Mouse (Mus musculus) CH12.LX (cell line): Measurements from ENCODE around the gene Sv2c. TPM values are rescaled to one million over a fixed set of nuclear protein-coding genes. Genes with fewer than 3 reads are reported as not detected.
"Not testable (repeated sequence)": the region's sequence is repeated elsewhere in the genome, so short reads cannot be mapped to it uniquely, and the experiment has no call there.

ENCODE experiments used
- DNase-seq: peaks from one replicate; pipeline ENCODE4 v3.0.0-alpha.2; 2013; ENCODE audit errors: extremely low read depth
- H3K27ac ChIP-seq: 2 replicates; pipeline ENCODE4 v1.5.1; 2012; ENCODE audit warnings: low read depth, mild to moderate bottlenecking, control low read depth, moderate library complexity; ENCODE audit not compliant: insufficient read depth
- H3K27me3 ChIP-seq: replicated peaks from 2 replicates; pipeline ENCODE3; 2012; ENCODE audit warnings: inconsistent platforms
- H3K36me3 ChIP-seq, 2 experiments: replicated peaks in 1 of 2; 2 replicates each; pipeline versions ENCODE3 to v1.6.1; 2012; ENCODE audit warnings: inconsistent platforms in 1 of 2, low read length in 1 of 2, mild to moderate bottlenecking in 1 of 2, mixed read lengths in 1 of 2, moderate library complexity in 1 of 2; ENCODE audit not compliant: control insufficient read depth in 1 of 2, insufficient read depth in 1 of 2
- H3K4me1 ChIP-seq, 2 experiments: 2 replicates each; pipeline ENCODE4 v1.6.1; 2012; ENCODE audit warnings: inconsistent platforms in 1 of 2, moderate library complexity in 1 of 2; ENCODE audit not compliant: insufficient read depth in 2 of 2, control insufficient read depth in 1 of 2
- H3K4me2 ChIP-seq: 2 replicates; pipeline ENCODE4 v1.6.1; 2012; ENCODE audit warnings: low read depth, mild to moderate bottlenecking, control low read depth; ENCODE audit not compliant: poor library complexity, insufficient read depth, severe bottlenecking
- H3K4me3 ChIP-seq, 3 experiments: fragments of 150-350 bp in 1 of 3; sonication (generic) in 1 of 3; replicated peaks in 1 of 3; 2 replicates each; pipeline versions ENCODE3 to v1.5.1; 2011 to 2012; ENCODE audit warnings: low read depth in 2 of 3, low read length in 2 of 3, mild to moderate bottlenecking in 2 of 3, moderate library complexity in 2 of 3, control low read depth in 1 of 3, improper control_type of control experiment in 1 of 3, inconsistent platforms in 1 of 3, mixed read lengths in 1 of 3; ENCODE audit not compliant: poor library complexity in 1 of 3
- H3K79me2 ChIP-seq: replicated peaks from 2 replicates; pipeline ENCODE4 v1.6.1; 2012; ENCODE audit warnings: mild to moderate bottlenecking, moderate library complexity; ENCODE audit not compliant: control insufficient read depth, poor library complexity, insufficient read depth, severe bottlenecking; ENCODE audit errors: extremely low read depth
- H3K9ac ChIP-seq: 2 replicates; pipeline ENCODE4 v1.6.1; 2012; ENCODE audit warnings: low read depth, mild to moderate bottlenecking, control low read depth, moderate library complexity; ENCODE audit not compliant: insufficient read depth
- H3K9me3 ChIP-seq: replicated peaks from 2 replicates; pipeline ENCODE3; 2012; ENCODE audit warnings: low read length, inconsistent platforms, mixed read lengths
- BHLHE40 ChIP-seq: IDR thresholded peaks from 2 replicates; pipeline ENCODE4 v1.6.1; 2011; ENCODE audit warnings: mild to moderate bottlenecking, low read depth, low read length, improper control_type of control experiment
- CHD1 ChIP-seq: IDR thresholded peaks from 2 replicates; pipeline ENCODE4 v1.6.1; 2012; ENCODE audit warnings: low read depth, low read length, improper control_type of control experiment, inconsistent platforms
- CTCF ChIP-seq, 2 experiments: IDR thresholded peaks in 1 of 2; conservative IDR thresholded peaks in 1 of 2; 2 replicates each; pipeline ENCODE4 v1.5.1; 2011 to 2012; ENCODE audit warnings: low read depth in 2 of 2, low read length in 2 of 2, improper control_type of control experiment in 1 of 2, inconsistent platforms in 1 of 2, mild to moderate bottlenecking in 1 of 2, moderate library complexity in 1 of 2
- ELF1 ChIP-seq: IDR thresholded peaks from 2 replicates; pipeline ENCODE4 v1.6.1; 2014; ENCODE audit warnings: low read depth, mild to moderate bottlenecking, inconsistent platforms, low read length, improper control_type of control experiment
- ETS1 ChIP-seq: conservative IDR thresholded peaks from 2 replicates; pipeline ENCODE4 v1.6.1; 2012; ENCODE audit warnings: low read depth, mild to moderate bottlenecking, inconsistent platforms, low read length, improper control_type of control experiment, moderate library complexity
- GABPA ChIP-seq: IDR thresholded peaks from 2 replicates; pipeline ENCODE4 v1.6.1; 2012; ENCODE audit warnings: low read depth, low read length, improper control_type of control experiment, inconsistent platforms; ENCODE audit not compliant: insufficient replicate concordance
- HCFC1 ChIP-seq: IDR thresholded peaks from 2 replicates; pipeline ENCODE4 v1.6.1; 2012; ENCODE audit warnings: low read depth, mild to moderate bottlenecking, inconsistent platforms, low read length, improper control_type of control experiment
- MEF2A ChIP-seq: IDR thresholded peaks from 2 replicates; pipeline ENCODE4 v1.6.1; 2014; ENCODE audit warnings: low read depth, mild to moderate bottlenecking, inconsistent platforms, low read length, improper control_type of control experiment, borderline replicate concordance
- MYC ChIP-seq: IDR thresholded peaks from 2 replicates; pipeline ENCODE4 v1.6.1; 2011; ENCODE audit warnings: low read depth, mild to moderate bottlenecking, improper control_type of control experiment, low read length
- SIN3A ChIP-seq: IDR thresholded peaks from 2 replicates; pipeline ENCODE4 v1.6.1; 2012; ENCODE audit warnings: low read length, improper control_type of control experiment, inconsistent platforms
- SMC3 ChIP-seq: IDR thresholded peaks from 2 replicates; pipeline ENCODE4 v1.6.1; 2011; ENCODE audit warnings: low read depth, low read length, improper control_type of control experiment
- TCF12 ChIP-seq: IDR thresholded peaks from 2 replicates; pipeline ENCODE4 v1.6.1; 2014; ENCODE audit warnings: low read depth, mild to moderate bottlenecking, inconsistent platforms, low read length, improper control_type of control experiment
- UBTF ChIP-seq: IDR thresholded peaks from 2 replicates; pipeline ENCODE4 v1.6.1; 2012; ENCODE audit warnings: low read depth, mild to moderate bottlenecking, inconsistent platforms, low read length, improper control_type of control experiment, moderate library complexity
- USF1 ChIP-seq: IDR thresholded peaks from 2 replicates; pipeline ENCODE4 v1.6.1; 2014; ENCODE audit warnings: low read depth, mild to moderate bottlenecking, inconsistent platforms, low read length, improper control_type of control experiment
- ZMIZ1 ChIP-seq: IDR thresholded peaks from 2 replicates; pipeline ENCODE4 v1.6.1; 2012; ENCODE audit warnings: low read depth, mild to moderate bottlenecking, inconsistent platforms, low read length, improper control_type of control experiment
- dilution Hi-C: fragments of 300-500 bp; cut with MboI; formaldehyde crosslinking; loops from 2 replicates; pipeline ENCODE4 v1.14.3; 2020; ENCODE audit warnings: low sequenced_read_pairs; ENCODE audit not compliant: extremely low pct_unique_long_range_greater_than_20kb, extremely low pct_ligation_motif_present
- in situ Hi-C: fragments of 300-500 bp; cut with MboI; formaldehyde crosslinking; loops from 3 replicates; pipeline ENCODE4 v1.14.3; 2019; ENCODE audit warnings: low sequenced_read_pairs, low pct_ligation_motif_present, low pct_unique_long_range_greater_than_20kb, mixed read lengths
- polyA plus RNA-seq: library from polyadenylated mRNA; unstranded; fragments of >175 nt; gene quantifications from 2 replicates; pipeline ENCODE4 v1.2.1, GENCODE M21; 2012; ENCODE audit warnings: low read depth; ENCODE audit not compliant: insufficient read length
- total RNA-seq, 2 experiments: library from RNA; depleted of rRNA; stranded (reverse); fragments of 300-350 nt in 1 of 2; fragments of >200 nt in 1 of 2; gene quantifications; 2 replicates each; pipeline ENCODE4 v1.2.3; 2012 to 2014

The Sv2c gene
- total and polyA plus RNA-seq, 3 experiments: 0.04 to 0.13 TPM; not detected in 1

GRCm38 (mm10) chr13:95973368-95973958, 158.9 kb downstream of the Sv2c start (continued):
- no peak for TF ChIP-seq GABPA
- TF ChIP-seq MYC: no peak
- no peak for TF ChIP-seq HCFC1

GRCm38 (mm10) chr13:95968031-95968430, 164.3 kb downstream of the Sv2c start:
- H3K9ac ChIP-seq, dilution Hi-C loops, H3K27ac ChIP-seq, H3K4me3 ChIP-seq, H3K36me3 ChIP-seq, DNase-seq, H3K4me2 ChIP-seq, H3K9me3 ChIP-seq, H3K27me3 ChIP-seq, H3K79me2 ChIP-seq, in situ Hi-C loops: not testable (repeated sequence)
- peaks cover 5 to 17% of the 10 kb centered on the region in 2 experiments; a peak in 3 of 4 replicates for H3K4me1 ChIP-seq

DNA sequence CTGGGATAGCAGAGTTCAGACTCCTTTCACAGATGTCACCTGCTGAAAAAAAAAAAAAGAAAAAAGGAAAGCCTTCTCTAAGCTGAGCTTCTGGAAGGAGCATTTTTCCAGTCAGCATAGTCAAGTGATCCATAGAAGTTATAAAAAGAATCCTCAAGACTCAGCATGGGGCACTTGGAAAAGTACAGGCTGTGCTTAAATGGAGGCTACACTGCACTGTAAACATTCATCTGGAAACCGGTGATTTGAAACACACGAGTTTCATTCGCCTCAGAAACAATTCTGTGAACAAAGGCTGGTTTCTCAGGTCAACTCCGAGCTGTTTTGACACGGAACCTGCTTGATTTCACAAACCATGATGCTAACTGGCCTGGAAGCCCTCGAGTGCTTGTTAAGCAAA, 165.6 kb downstream of the Sv2c start:
- in situ Hi-C loops: no loop called here
- no peak overlapping the region for H3K4me2 ChIP-seq
- H3K36me3 ChIP-seq: no peaks in the 10 kb centered on the region
- H3K4me3 ChIP-seq: no peak overlapping the region
- H3K9ac ChIP-seq: no peak overlapping the region
- H3K4me1 ChIP-seq: peaks cover 5 to 17% of the 10 kb centered on the region in 2 experiments; a peak in 3 of 4 replicates
- DNase-seq: no peak
- dilution Hi-C loops: no loop called here
- TF ChIP-seq SMC3 (no peak), CHD1 (no peak), USF1 (no peak), CTCF (conservative IDR thresholded peaks at IDR 0.05 in 1 of 2, IDR thresholded peaks at IDR 0.05 in 1 of 2; ENCODE audit: low read depth in 2 of 2, low read length in 2 of 2) (no peak), TCF12 (no peak), UBTF (no peak)
- H3K9me3 ChIP-seq: no peaks in the 10 kb centered on the region
- no peaks in the 10 kb centered on the region for H3K27me3 ChIP-seq
- H3K79me2 ChIP-seq: no peaks in the 10 kb centered on the region
- no peak overlapping the region for H3K27ac ChIP-seq

DNA sequence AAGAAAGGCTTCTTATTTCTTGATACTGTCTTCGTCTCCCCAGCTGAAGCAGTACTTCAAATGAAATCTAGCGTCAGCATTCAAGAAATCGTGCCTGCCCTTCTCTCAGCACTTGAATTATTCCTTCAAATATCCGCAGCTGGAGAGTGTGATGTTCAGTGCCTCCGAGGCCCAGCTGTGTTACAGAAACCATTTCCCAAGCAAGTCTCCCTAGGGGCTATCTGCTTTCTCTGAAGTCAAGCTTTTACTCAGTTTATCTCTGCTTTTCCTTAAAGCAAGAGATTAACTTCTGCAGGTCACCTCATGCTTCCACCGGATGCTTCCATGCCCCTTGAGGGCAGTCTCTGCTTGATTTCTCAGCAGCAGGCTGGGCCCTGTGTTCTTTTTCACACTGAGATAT, 166.8 kb downstream of the Sv2c start:
- no peak for DNase-seq
- H3K4me1 ChIP-seq: peaks cover 5 to 22% of the 10 kb centered on the region in 2 experiments; a peak in 3 of 4 replicates

More for the DNA sequence above, 166.8 kb downstream of the Sv2c start:
- H3K36me3 ChIP-seq: no peaks in the 10 kb centered on the region
- H3K9me3 ChIP-seq: no peaks in the 10 kb centered on the region
- no peak overlapping the region for H3K27ac ChIP-seq
- H3K4me2 ChIP-seq: no peak overlapping the region
- H3K27me3 ChIP-seq: no peaks in the 10 kb centered on the region
- H3K4me3 ChIP-seq: no peak overlapping the region
- TF ChIP-seq BHLHE40: no peak
- no peak for TF ChIP-seq ZMIZ1
- no peak for TF ChIP-seq ETS1
- no peak for TF ChIP-seq ELF1
- TF ChIP-seq SIN3A: no peak
- TF ChIP-seq MEF2A: no peak
- TF ChIP-seq, all 38 proteins: peak for 0
- in situ Hi-C loops: no loop called here
- no peak overlapping the region for H3K9ac ChIP-seq
- dilution Hi-C loops: no loop called here
- H3K79me2 ChIP-seq: no peaks in the 10 kb centered on the region
